Mouse (Mus musculus) heart, adult 2 months (tissue): Measurements from ENCODE around the gene Zfp768. TPM values are rescaled to one million over a fixed set of nuclear protein-coding genes. Genes with fewer than 3 reads are reported as not detected.

Experiments used
- DNase-seq, 2 experiments: peaks; one replicate each; pipeline ENCODE4 v3.0.0; 2021
- H3K27ac ChIP-seq: fragments of 200-600 bp; 2 replicates; pipeline ENCODE4 v1.8.1; 2022
- H3K27me3 ChIP-seq: fragments of 200-500 bp; 2 replicates; pipeline ENCODE4 v1.6.1; 2012; ENCODE audit warnings: mild to moderate bottlenecking, low read length, inconsistent platforms, mixed read lengths; ENCODE audit not compliant: control insufficient read depth, insufficient read depth
- H3K36me3 ChIP-seq: fragments of 200-500 bp; 2 replicates; pipeline ENCODE4 v1.6.1; 2012; ENCODE audit warnings: low read length, inconsistent platforms; ENCODE audit not compliant: control insufficient read depth, insufficient read depth
- H3K4me1 ChIP-seq: fragments of 200-500 bp; 2 replicates; pipeline ENCODE4 v1.6.1; 2011; ENCODE audit warnings: low read length; ENCODE audit not compliant: control insufficient read depth, insufficient read depth
- H3K4me3 ChIP-seq: fragments of 200-600 bp; 2 replicates; pipeline ENCODE4 v1.8.1; 2022
- H3K79me2 ChIP-seq: fragments of 200-500 bp; replicated peaks from 2 replicates; pipeline ENCODE4 v1.6.1; 2012; ENCODE audit warnings: mild to moderate bottlenecking, inconsistent platforms, low read length, moderate library complexity, mixed read lengths; ENCODE audit not compliant: control insufficient read depth, insufficient read depth
- H3K9ac ChIP-seq: fragments of 200-500 bp; 2 replicates; pipeline ENCODE4 v1.6.1; 2012; ENCODE audit warnings: low read depth, mild to moderate bottlenecking, control low read depth, inconsistent platforms, low read length, mixed read lengths
- CTCF ChIP-seq: fragments of 200-600 bp; IDR thresholded peaks from 2 replicates; pipeline ENCODE4 v1.8.1; 2022; ENCODE audit warnings: antibody characterized with exemption, mild to moderate bottlenecking, moderate library complexity
- EP300 ChIP-seq: fragments of 200-500 bp; IDR thresholded peaks from 2 replicates; pipeline ENCODE4 v1.6.1; 2011; ENCODE audit warnings: low read depth, low read length, control low read depth; ENCODE audit not compliant: insufficient read depth
- POLR2A ChIP-seq: fragments of 200-500 bp; IDR thresholded peaks from 2 replicates; pipeline ENCODE4 v1.6.1; 2011; ENCODE audit warnings: mild to moderate bottlenecking, low read depth, low read length, control low read depth; ENCODE audit not compliant: insufficient read depth
- WGBS: fragments of 180-500 bp; shearing (Covaris S2); methylation state at CpG from one replicate; pipeline ENCODE4 v1.1.7; 2018; 5-methylcytosine and 5-hydroxymethylcytosine counted together
- intact Hi-C: fragments of 180-260 bp; cut with DNase I; formaldehyde crosslinking; loops from one replicate; pipeline ENCODE4 v1.15.1; 2025
- polyA plus RNA-seq: library from polyadenylated mRNA; depleted of rRNA; stranded (reverse); fragments of >200 nt; gene quantifications from 2 replicates; pipeline ENCODE4 v1.2.3, GENCODE M21; 2012; rRNA removed
- total RNA-seq, 2 experiments: library from RNA; stranded (reverse); gene quantifications; 2 replicates each; pipeline ENCODE4 v1.2.3; 2021

Zfp768 gene
- total and polyA plus RNA-seq, 3 experiments: 31.6 to 37.2 (median 36.5) TPM

DNA sequence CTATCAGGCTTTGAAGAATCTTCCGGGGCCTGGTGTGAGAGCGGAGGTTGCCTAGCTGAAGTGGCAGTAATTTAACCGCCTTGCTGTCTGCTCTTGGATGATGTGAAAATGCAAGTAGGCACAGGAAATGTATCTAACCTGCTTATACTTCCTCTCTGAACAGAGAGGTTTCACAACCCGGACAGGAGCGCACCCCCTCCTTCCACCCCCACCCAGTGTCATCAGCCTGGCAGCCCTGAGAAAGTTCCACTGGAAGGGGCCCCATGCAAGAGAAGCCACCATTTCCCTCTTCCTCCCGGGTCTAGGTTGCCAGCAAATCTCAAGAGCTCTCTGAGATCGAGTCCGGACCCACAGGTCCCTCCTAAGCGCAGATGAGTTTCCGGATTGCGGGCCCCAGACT, 49.3 kb downstream of the Zfp768 start, which contains the start of gene Itgal:
TSS of gene Itgal (plus strand) at position 163 of the 400 bp plus-strand sequence.
- H3K27ac ChIP-seq: no peak within 1 kb of the TSS
- 68% methylated on average over 11 of the region's 11 CpGs for WGBS
- peak in 1 of 2 experiments; percentile 31 for DNase-seq
- intact Hi-C loops: no loop called here
- no peaks in the 10 kb centered on the region for H3K27me3 ChIP-seq
- H3K4me3 ChIP-seq: no peak within 1 kb of the TSS
- TF ChIP-seq EP300 (no peak), POLR2A (no peak), CTCF (no peak)
- no peaks in the 10 kb centered on the region for H3K4me1 ChIP-seq
- H3K79me2 ChIP-seq: no peaks in the 10 kb centered on the region
- H3K9ac ChIP-seq: no peak within 1 kb of the TSS
- no peaks in the 10 kb centered on the region for H3K36me3 ChIP-seq

Other genes starting within 250 kb of the Zfp768 start
- gene Qprt, start 223.4 kb downstream of the Zfp768 start, total RNA-seq: not detected
- 0.25 and 0.32 TPM in 2 replicates for gene Qprt, start 223.4 kb downstream of the Zfp768 start, polyA plus RNA-seq
- under 1 TPM; 0.78 to 0.80 TPM for gene Spn, start 207.8 kb downstream of the Zfp768 start, total RNA-seq
- 1.1 and 2.9 TPM in 2 replicates for gene Spn, start 207.8 kb downstream of the Zfp768 start, polyA plus RNA-seq
- gene Cd2bp2, start 149.5 kb downstream of the Zfp768 start, total RNA-seq: 10 to 100 TPM; 33.4 to 35.2 TPM
- gene Cd2bp2, start 149.5 kb downstream of the Zfp768 start, polyA plus RNA-seq: 18.2 and 26.9 TPM in 2 replicates
- gene Tbc1d10b, start 137.1 kb downstream of the Zfp768 start, total RNA-seq: 10 to 100 TPM; 20.5 to 22.0 TPM
- 13.6 and 17.4 TPM in 2 replicates for gene Tbc1d10b, start 137.1 kb downstream of the Zfp768 start, polyA plus RNA-seq
- gene Mylpf, start 136.7 kb downstream of the Zfp768 start, total RNA-seq: 1 to 10 TPM; 3.5 TPM
- gene Mylpf, start 136.7 kb downstream of the Zfp768 start, polyA plus RNA-seq: 0.74 and 1.1 TPM in 2 replicates
- gene Zfp553, start 112.5 kb downstream of the Zfp768 start, total RNA-seq: 1 to 10 TPM; 6.0 to 6.3 TPM
- gene Zfp553, start 112.5 kb downstream of the Zfp768 start, polyA plus RNA-seq: 5.0 and 6.5 TPM in 2 replicates
- gene Sept1, start 112.5 kb downstream of the Zfp768 start, total RNA-seq: 1 to 10 TPM; 2.5 to 4.7 TPM
- 6.2 and 13.0 TPM in 2 replicates for gene Sept1, start 112.5 kb downstream of the Zfp768 start, polyA plus RNA-seq
- gene Zfp771, start 101.3 kb downstream of the Zfp768 start, total RNA-seq: 10 to 100 TPM; 14.7 to 21.0 TPM
- gene Zfp771, start 101.3 kb downstream of the Zfp768 start, polyA plus RNA-seq: 16.9 and 30.0 TPM in 2 replicates
- gene Dctpp1, start 84.9 kb downstream of the Zfp768 start, total RNA-seq: 10 to 100 TPM; 38.7 to 44.6 TPM
- 42.0 and 46.6 TPM in 2 replicates for gene Dctpp1, start 84.9 kb downstream of the Zfp768 start, polyA plus RNA-seq
- 10 to 100 TPM; 27.2 to 32.9 TPM for gene Sephs2, start 71.5 kb downstream of the Zfp768 start, total RNA-seq
- gene Sephs2, start 71.5 kb downstream of the Zfp768 start, polyA plus RNA-seq: 14.8 and 22.5 TPM in 2 replicates
- 1 to 10 TPM; 1.7 to 2.3 TPM for gene Itgal, start 49.3 kb downstream of the Zfp768 start, total RNA-seq
- 3.0 and 5.0 TPM in 2 replicates for gene Itgal, start 49.3 kb downstream of the Zfp768 start, polyA plus RNA-seq
- gene Zfp747, start 30.5 kb upstream of the Zfp768 start, total RNA-seq: 1 to 10 TPM; 4.3 to 5.3 TPM
- gene Zfp747, start 30.5 kb upstream of the Zfp768 start, polyA plus RNA-seq: 2.9 and 3.9 TPM in 2 replicates
- gene 9130019O22Rik, start 41.6 kb upstream of the Zfp768 start, total RNA-seq: 1 to 10 TPM; 2.3 to 2.4 TPM
- 1.7 and 2.4 TPM in 2 replicates for gene 9130019O22Rik, start 41.6 kb upstream of the Zfp768 start, polyA plus RNA-seq
- gene E430018J23Rik, start 48.0 kb upstream of the Zfp768 start, total RNA-seq: 1 to 10 TPM; 3.1 to 4.0 TPM
- gene E430018J23Rik, start 48.0 kb upstream of the Zfp768 start, polyA plus RNA-seq: 3.1 and 3.5 TPM in 2 replicates
- 1 to 10 TPM; 3.2 TPM for gene Zfp764, start 61.2 kb upstream of the Zfp768 start, total RNA-seq
- 2.6 and 3.5 TPM in 2 replicates for gene Zfp764, start 61.2 kb upstream of the Zfp768 start, polyA plus RNA-seq
- gene Zfp688, start 76.5 kb upstream of the Zfp768 start, total RNA-seq: 1 to 10 TPM; 3.3 to 3.8 TPM
- 4.9 and 8.1 TPM in 2 replicates for gene Zfp688, start 76.5 kb upstream of the Zfp768 start, polyA plus RNA-seq
- gene Zfp689, start 103.6 kb upstream of the Zfp768 start, total RNA-seq: 1 to 10 TPM in 1 of 2 experiments, under 1 TPM in 1; 0.93 to 1.5 TPM
- 1.8 and 2.0 TPM in 2 replicates for gene Zfp689, start 103.6 kb upstream of the Zfp768 start, polyA plus RNA-seq
- 10 to 100 TPM; 23.1 to 28.0 TPM for gene Prr14, start 114.0 kb upstream of the Zfp768 start, total RNA-seq
- gene Prr14, start 114.0 kb upstream of the Zfp768 start, polyA plus RNA-seq: 45.6 and 61.6 TPM in 2 replicates
- gene Fbrs, start 133.6 kb upstream of the Zfp768 start, total RNA-seq: 10 to 100 TPM; 31.2 to 33.9 TPM
- 13.4 and 16.4 TPM in 2 replicates for gene Fbrs, start 133.6 kb upstream of the Zfp768 start, polyA plus RNA-seq
- gene Srcap, start 166.4 kb upstream of the Zfp768 start, total RNA-seq: 10 to 100 TPM; 53.1 to 55.8 TPM
- 15.3 and 16.7 TPM in 2 replicates for gene Srcap, start 166.4 kb upstream of the Zfp768 start, polyA plus RNA-seq
- 1 to 10 TPM; 7.8 to 8.2 TPM for gene Gm42715, start 174.0 kb upstream of the Zfp768 start, total RNA-seq
- gene Gm42715, start 174.0 kb upstream of the Zfp768 start, polyA plus RNA-seq: 7.9 and 9.3 TPM in 2 replicates
- gene Tmem265, start 215.8 kb upstream of the Zfp768 start, total RNA-seq: not detected
- not detected in 2 replicates for gene Tmem265, start 215.8 kb upstream of the Zfp768 start, polyA plus RNA-seq
- gene Phkg2, start 227.8 kb upstream of the Zfp768 start, total RNA-seq: 10 to 100 TPM; 13.9 to 17.5 TPM
- 30.1 and 40.1 TPM in 2 replicates for gene Phkg2, start 227.8 kb upstream of the Zfp768 start, polyA plus RNA-seq
- gene Ccdc189, start 243.0 kb upstream of the Zfp768 start, total RNA-seq: 10 to 100 TPM; 10.4 to 11.7 TPM
- gene Ccdc189, start 243.0 kb upstream of the Zfp768 start, polyA plus RNA-seq: 10.6 and 11.4 TPM in 2 replicates
- gene Rnf40, start 243.2 kb upstream of the Zfp768 start, total RNA-seq: 10 to 100 TPM; 41.0 to 44.8 TPM
- gene Rnf40, start 243.2 kb upstream of the Zfp768 start, polyA plus RNA-seq: 18.2 and 27.3 TPM in 2 replicates